Mouse (Mus musculus) myocyte (in vitro differentiated cells): ENCODE data around the gene Prdm1. TPM values are rescaled to one million over a fixed set of nuclear protein-coding genes. Genes with fewer than 3 reads are reported as not detected.

Experiments
- H3K27me3 ChIP-seq: one replicate; pipeline ENCODE4 v1.6.1; 2011; ENCODE audit not compliant: control insufficient read depth, insufficient read depth, insufficient read length
- H3K36me3 ChIP-seq: one replicate; pipeline ENCODE4 v1.6.1; 2011; ENCODE audit not compliant: control insufficient read depth, insufficient read depth
- H3K4me2 ChIP-seq: one replicate; pipeline ENCODE4 v1.6.1; 2011; ENCODE audit warnings: low read depth, control low read depth
- H3K4me3 ChIP-seq: one replicate; pipeline ENCODE4 v1.5.1; 2011; ENCODE audit warnings: mild to moderate bottlenecking, control low read depth, moderate library complexity
- H3K79me2 ChIP-seq: one replicate; pipeline ENCODE4 v1.6.1; 2011; ENCODE audit not compliant: control insufficient read depth, insufficient read depth
- H3ac ChIP-seq: one replicate; pipeline ENCODE4 v1.6.1; 2011; ENCODE audit not compliant: control insufficient read depth, insufficient read length
- CEBPB ChIP-seq: IDR thresholded peaks from 2 replicates; pipeline ENCODE4 v1.6.1; 2011; ENCODE audit warnings: mild to moderate bottlenecking, moderate library complexity; ENCODE audit not compliant: poor library complexity, insufficient read depth, severe bottlenecking
- E2F4 ChIP-seq: IDR thresholded peaks from one replicate; pipeline ENCODE4 v1.6.1; 2011; ENCODE audit warnings: mild to moderate bottlenecking, control low read depth, moderate library complexity; ENCODE audit not compliant: insufficient read depth
- MAX ChIP-seq: IDR thresholded peaks from one replicate; pipeline ENCODE4 v1.6.1; 2011; ENCODE audit warnings: low read depth, mild to moderate bottlenecking, control low read depth
- MYOD1 ChIP-seq, 3 experiments: IDR thresholded peaks; one replicate each; pipeline ENCODE4 v1.6.1; 2011; ENCODE audit warnings: control low read depth in 2 of 3, low read depth in 2 of 3, mild to moderate bottlenecking in 2 of 3, moderate library complexity in 1 of 3; ENCODE audit not compliant: insufficient read length in 2 of 3, control insufficient read depth in 1 of 3
- MYOG ChIP-seq, 3 experiments: IDR thresholded peaks; one replicate each; pipeline ENCODE4 v1.6.1; 2011; ENCODE audit warnings: control low read depth in 2 of 3, low read depth in 2 of 3, mild to moderate bottlenecking in 2 of 3; ENCODE audit not compliant: insufficient read length in 2 of 3, control insufficient read depth in 1 of 3, insufficient read depth in 1 of 3
- POLR2A ChIP-seq: IDR thresholded peaks from one replicate; pipeline ENCODE4 v1.6.1; 2011; ENCODE audit warnings: low read depth, mild to moderate bottlenecking, control low read depth, moderate library complexity; ENCODE audit not compliant: insufficient read length
- POLR2AphosphoS2 ChIP-seq: IDR thresholded peaks from one replicate; pipeline ENCODE4 v1.6.1; 2011; ENCODE audit warnings: low read depth, control low read depth; ENCODE audit not compliant: insufficient read length
- REST ChIP-seq: IDR thresholded peaks from one replicate; pipeline ENCODE4 v1.6.1; 2011; ENCODE audit warnings: mild to moderate bottlenecking, control low read depth, moderate library complexity; ENCODE audit not compliant: insufficient read depth, insufficient read length
- SRF ChIP-seq: IDR thresholded peaks from one replicate; pipeline ENCODE4 v1.6.1; 2011; ENCODE audit warnings: low read depth; ENCODE audit not compliant: control insufficient read depth, insufficient read length
- TCF12 ChIP-seq: IDR thresholded peaks from one replicate; pipeline ENCODE4 v1.6.1; 2011; ENCODE audit warnings: mild to moderate bottlenecking, control low read depth; ENCODE audit not compliant: poor library complexity, insufficient read depth, severe bottlenecking
- TCF3 ChIP-seq: IDR thresholded peaks from one replicate; pipeline ENCODE4 v1.6.1; 2011; ENCODE audit warnings: low read depth, control low read depth; ENCODE audit not compliant: insufficient read length
- USF1 ChIP-seq: IDR thresholded peaks from one replicate; pipeline ENCODE4 v1.6.1; 2011; ENCODE audit warnings: low read depth, mild to moderate bottlenecking, control low read depth, moderate library complexity
- polyA plus RNA-seq: library from polyadenylated mRNA; unstranded; fragments of >200 nt; fragmentation: generic; extraction: Trizol; gene quantifications from one replicate; pipeline ENCODE4 v1.2.1, GENCODE M21; 2012; ENCODE audit warnings: missing spikeins

Gene Prdm1
- polyA plus RNA-seq, 1 experiment = 0.28 TPM

DNA sequence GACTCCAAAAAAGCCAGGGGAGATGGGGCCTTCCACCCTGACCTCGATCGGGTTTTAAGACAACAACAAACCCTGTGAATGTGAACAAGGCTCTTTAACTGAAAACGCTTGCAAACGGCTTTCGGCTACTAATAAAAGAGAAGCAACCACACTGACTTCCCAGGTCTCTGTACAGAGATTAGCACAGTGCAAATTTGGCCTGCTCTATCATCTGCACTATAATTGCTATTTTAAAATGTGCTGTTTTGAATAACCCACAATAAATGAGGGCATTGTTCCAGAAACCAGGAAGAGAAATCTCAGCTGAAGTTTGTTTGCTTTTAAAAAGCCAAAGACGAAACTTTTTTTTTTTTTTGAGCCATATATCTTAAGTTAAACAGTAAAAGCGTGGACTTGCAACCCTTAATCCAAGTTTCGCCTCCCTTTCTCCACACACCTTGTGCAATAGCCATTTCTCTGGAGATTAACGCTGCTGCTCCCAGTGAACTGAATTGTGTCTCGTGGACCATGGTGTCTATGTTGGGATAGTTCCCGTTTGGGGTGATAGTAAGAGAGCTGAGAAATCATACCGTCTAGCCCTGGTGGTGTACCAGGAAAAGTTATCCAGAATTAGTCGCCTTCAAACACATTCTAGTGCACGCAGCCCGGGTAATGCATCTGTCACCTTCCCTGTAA lies 34.3 kb downstream of the Prdm1 start:
- Histone ChIP-seq H3ac (no peak overlapping the region), H3K27me3 (no peaks in the 10 kb centered on the region), H3K36me3 (no peaks in the 10 kb centered on the region), H3K4me3 (no peak overlapping the region), H3K4me2 (no peak overlapping the region), H3K79me2 (no peaks in the 10 kb centered on the region)
- TF ChIP-seq SRF (no peak), MAX (no peak), POLR2A (no peak), MYOD1 (IDR thresholded peaks at IDR 0.05; ENCODE audit: control insufficient read depth in 1 of 3, insufficient read length in 2 of 3, low read depth in 2 of 3) (no peak), TCF3 (no peak), CEBPB (no peak), POLR2AphosphoS2 (no peak), USF1 (no peak), E2F4 (no peak), TCF12 (no peak), MYOG (IDR thresholded peaks at IDR 0.05; ENCODE audit: control insufficient read depth in 1 of 3, insufficient read depth in 1 of 3, insufficient read length in 2 of 3, low read depth in 2 of 3) (no peak), REST (no peak)

DNA sequence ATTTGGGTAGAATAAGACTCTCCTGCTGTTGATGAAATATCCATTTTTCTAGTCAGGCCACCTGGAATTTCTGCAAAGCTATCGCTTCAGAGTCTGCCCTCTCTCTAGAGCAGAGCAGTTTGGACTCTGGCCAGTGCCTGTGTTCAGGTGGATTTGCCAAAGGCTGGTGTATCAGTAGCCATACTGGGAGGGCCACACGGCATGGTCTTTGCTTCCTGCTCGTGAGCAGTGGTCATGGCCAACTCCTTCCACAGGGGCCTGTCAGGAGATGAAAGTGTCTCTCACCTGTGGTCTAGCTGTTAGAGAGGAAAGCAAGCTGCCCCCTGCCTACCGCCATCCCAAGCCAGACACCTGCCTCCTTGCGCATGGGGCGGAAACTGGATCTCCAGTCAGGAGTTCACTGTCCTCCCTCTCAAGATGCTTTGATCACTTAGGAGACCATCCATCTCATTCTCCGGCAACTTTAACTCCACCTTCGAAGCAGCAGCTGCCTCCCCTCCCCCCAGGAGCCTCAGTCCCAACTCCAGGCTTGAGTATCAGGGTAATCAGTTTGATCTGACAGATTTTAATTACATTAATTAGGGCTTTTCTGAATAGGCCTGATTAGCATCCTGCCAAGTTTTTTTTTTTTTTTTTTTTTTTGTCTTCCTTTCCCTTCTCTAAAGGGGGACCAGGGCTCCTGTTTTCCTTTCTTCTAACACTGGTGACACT lies 35.3 kb downstream of the Prdm1 start:
- Histone ChIP-seq H3K4me3 (no peak overlapping the region), H3K27me3 (no peaks in the 10 kb centered on the region), H3K36me3 (no peaks in the 10 kb centered on the region), H3K79me2 (no peaks in the 10 kb centered on the region), H3ac (no peak overlapping the region), H3K4me2 (no peak overlapping the region)
- TF ChIP-seq TCF12 (no peak), POLR2AphosphoS2 (no peak), MYOG (IDR thresholded peaks at IDR 0.05; ENCODE audit: control insufficient read depth in 1 of 3, insufficient read depth in 1 of 3, insufficient read length in 2 of 3, low read depth in 2 of 3) (no peak), MYOD1 (IDR thresholded peaks at IDR 0.05; ENCODE audit: control insufficient read depth in 1 of 3, insufficient read length in 2 of 3, low read depth in 2 of 3) (no peak), CEBPB (no peak), REST (no peak), E2F4 (no peak), SRF (no peak), MAX (no peak), USF1 (no peak), POLR2A (no peak)

DNA sequence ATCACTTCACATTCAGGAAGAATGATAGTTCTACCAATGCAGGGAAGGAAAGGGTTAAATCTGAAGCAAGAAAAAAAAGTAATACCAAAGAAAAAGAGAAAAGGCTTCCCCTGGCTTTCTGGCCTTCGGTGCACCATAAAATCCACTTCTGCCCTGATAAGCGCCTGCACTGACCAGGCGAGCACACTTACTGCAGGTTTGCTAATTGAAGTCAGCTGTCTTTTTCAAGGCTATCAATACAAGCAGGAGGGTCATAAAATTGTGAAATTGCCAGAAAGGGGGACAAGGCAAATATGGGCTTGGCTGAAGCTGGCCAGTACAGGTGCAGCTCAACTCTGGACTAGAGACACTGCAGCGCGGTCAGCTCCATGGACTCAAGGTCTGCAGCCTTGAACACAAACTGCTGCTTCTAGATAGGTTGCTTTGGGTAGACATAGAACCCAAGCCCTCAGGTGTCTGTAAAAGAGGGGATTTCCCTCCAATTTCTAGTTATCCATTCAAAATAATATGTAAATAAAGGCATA lies 37.3 kb downstream of the Prdm1 start:
- TF ChIP-seq TCF3 (no peak), MYOD1 (IDR thresholded peaks at IDR 0.05; ENCODE audit: control insufficient read depth in 1 of 3, insufficient read length in 2 of 3, low read depth in 2 of 3) (no peak), TCF12 (no peak), E2F4 (no peak), MAX (no peak), CEBPB (no peak), MYOG (IDR thresholded peaks at IDR 0.05; ENCODE audit: control insufficient read depth in 1 of 3, insufficient read depth in 1 of 3, insufficient read length in 2 of 3, low read depth in 2 of 3) (no peak), POLR2AphosphoS2 (no peak), USF1 (no peak), REST (no peak), SRF (no peak), POLR2A (no peak)
- Histone ChIP-seq H3K79me2 (no peaks in the 10 kb centered on the region), H3K36me3 (no peaks in the 10 kb centered on the region), H3K27me3 (no peaks in the 10 kb centered on the region), H3ac (no peak overlapping the region), H3K4me2 (no peak overlapping the region), H3K4me3 (no peak overlapping the region)

DNA sequence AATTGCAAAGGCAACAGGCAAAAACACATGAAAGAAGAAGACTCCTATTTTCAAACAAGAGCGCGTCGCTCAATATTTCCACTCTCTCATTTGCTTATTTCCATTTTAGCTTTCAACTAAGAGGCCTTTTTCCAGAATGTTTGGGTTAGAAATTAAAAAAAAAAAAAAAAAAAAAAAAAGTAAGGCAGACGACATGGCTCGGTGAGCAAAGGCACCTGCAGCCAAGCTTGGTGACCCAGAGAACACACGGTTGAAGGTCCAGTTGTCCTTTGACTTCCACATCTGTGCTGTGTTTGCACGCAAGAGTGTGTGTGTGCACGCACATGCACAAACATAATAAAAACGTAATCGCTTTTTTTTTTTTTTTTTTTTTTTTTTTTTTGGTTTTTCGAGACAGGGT lies 41.2 kb downstream of the Prdm1 start:
- Histone ChIP-seq H3K27me3 (no peaks in the 10 kb centered on the region), H3ac (no peak overlapping the region), H3K4me3 (no peak overlapping the region), H3K4me2 (no peak overlapping the region), H3K79me2 (no peaks in the 10 kb centered on the region), H3K36me3 (no peaks in the 10 kb centered on the region)
- TF ChIP-seq MYOD1 (IDR thresholded peaks at IDR 0.05; ENCODE audit: control insufficient read depth in 1 of 3, insufficient read length in 2 of 3, low read depth in 2 of 3) = no peak
- TF ChIP-seq CEBPB = no peak
- no peak for TF ChIP-seq USF1
- no peak for TF ChIP-seq TCF3
- TF ChIP-seq REST = no peak
- TF ChIP-seq TCF12 = no peak
- no peak for TF ChIP-seq MYOG (IDR thresholded peaks at IDR 0.05; ENCODE audit: control insufficient read depth in 1 of 3, insufficient read depth in 1 of 3, insufficient read length in 2 of 3, low read depth in 2 of 3)
- TF ChIP-seq E2F4 = no peak
- TF ChIP-seq POLR2AphosphoS2 = no peak
- TF ChIP-seq MAX = no peak
- no peak for TF ChIP-seq SRF
- TF ChIP-seq POLR2A = no peak
